Mouse (Mus musculus): ENCODE results near the gene Dnajb11. TPM values are rescaled to one million over a fixed set of nuclear protein-coding genes. Genes with fewer than 3 reads are reported as not detected.

Gene Dnajb11
- polyA plus RNA-seq, 1 experiment from 2014 or later: 122 TPM

- no peaks in the 10 kb centered on the region for H3K4me1 ChIP-seq (replicated peaks; ENCODE audit: control insufficient read depth, insufficient read depth, low read length)
- WGBS: 64% methylated on average over 10 of the region's 10 CpGs
- no peaks in the 10 kb centered on the region for H3K36me3 ChIP-seq (ENCODE audit: control insufficient read depth, insufficient read depth)
- H3K27me3 ChIP-seq (replicated peaks; ENCODE audit: control insufficient read depth, insufficient read depth, low read length): no peaks in the 10 kb centered on the region
- H3K9ac ChIP-seq (ENCODE audit: low read depth, low read length): no peak overlapping the region
- TF ChIP-seq CTCF (IDR thresholded peaks at IDR 0.05; ENCODE audit: low read depth): no peak
- no peaks in the 10 kb centered on the region for H3K9me3 ChIP-seq (ENCODE audit: control insufficient read depth)
- ATAC-seq: no peak
- H3K4me2 ChIP-seq (replicated peaks; ENCODE audit: low read depth): no peak overlapping the region
- no peak overlapping the region for H3K27ac ChIP-seq (ENCODE audit: low read depth, low read length)
- H3K4me3 ChIP-seq (ENCODE audit: low read depth, low read length): no peak overlapping the region
Measured at GRCm38 (mm10) chr16:22899866-22900570, 42.4 kb downstream of the Dnajb11 start.

- ATAC-seq: no peak
- Histone ChIP-seq H3K9ac (ENCODE audit: low read depth, low read length) (no peak overlapping the region), H3K9me3 (ENCODE audit: control insufficient read depth) (no peaks in the 10 kb centered on the region), H3K4me2 (replicated peaks; ENCODE audit: low read depth) (no peak overlapping the region), H3K4me1 (replicated peaks; ENCODE audit: control insufficient read depth, insufficient read depth, low read length) (no peaks in the 10 kb centered on the region), H3K27ac (ENCODE audit: low read depth, low read length) (no peak overlapping the region), H3K4me3 (ENCODE audit: low read depth, low read length) (no peak overlapping the region), H3K27me3 (replicated peaks; ENCODE audit: control insufficient read depth, insufficient read depth, low read length) (no peaks in the 10 kb centered on the region), H3K36me3 (ENCODE audit: control insufficient read depth, insufficient read depth) (no peaks in the 10 kb centered on the region)
- no peak for TF ChIP-seq CTCF (IDR thresholded peaks at IDR 0.05; ENCODE audit: low read depth)
- WGBS: 51% methylated on average over 3 of the region's 3 CpGs
Measured at GRCm38 (mm10) chr16:22901326-22901725, 43.7 kb downstream of the Dnajb11 start.

GRCm38 (mm10) chr16:22909290-22909689 is 51.6 kb downstream of the Dnajb11 start:
- 86% methylated on average over 6 of the region's 6 CpGs for WGBS
- no peak overlapping the region for H3K4me3 ChIP-seq (ENCODE audit: low read depth, low read length)
- no peak overlapping the region for H3K27ac ChIP-seq (ENCODE audit: low read depth, low read length)
- H3K27me3 ChIP-seq (replicated peaks; ENCODE audit: control insufficient read depth, insufficient read depth, low read length): no peaks in the 10 kb centered on the region
- no peak overlapping the region for H3K4me2 ChIP-seq (replicated peaks; ENCODE audit: low read depth)
- no peaks in the 10 kb centered on the region for H3K4me1 ChIP-seq (replicated peaks; ENCODE audit: control insufficient read depth, insufficient read depth, low read length)
- TF ChIP-seq CTCF (IDR thresholded peaks at IDR 0.05; ENCODE audit: low read depth): no peak
- H3K9ac ChIP-seq (ENCODE audit: low read depth, low read length): no peak overlapping the region
- ATAC-seq: no peak
- no peaks in the 10 kb centered on the region for H3K9me3 ChIP-seq (ENCODE audit: control insufficient read depth)
- no peaks in the 10 kb centered on the region for H3K36me3 ChIP-seq (ENCODE audit: control insufficient read depth, insufficient read depth)

- H3K9me3 ChIP-seq (ENCODE audit: control insufficient read depth): no peaks in the 10 kb centered on the region
- no peak overlapping the region for H3K9ac ChIP-seq (ENCODE audit: low read depth, low read length)
- no peak for TF ChIP-seq CTCF (IDR thresholded peaks at IDR 0.05; ENCODE audit: low read depth)
- H3K27ac ChIP-seq (ENCODE audit: low read depth, low read length): no peak overlapping the region
- H3K4me3 ChIP-seq (ENCODE audit: low read depth, low read length): no peak overlapping the region
- H3K36me3 ChIP-seq (ENCODE audit: control insufficient read depth, insufficient read depth): no peaks in the 10 kb centered on the region
- WGBS: 81% methylated on average over 3 of the region's 3 CpGs
- ATAC-seq: no peak
- no peaks in the 10 kb centered on the region for H3K4me1 ChIP-seq (replicated peaks; ENCODE audit: control insufficient read depth, insufficient read depth, low read length)
- H3K4me2 ChIP-seq (replicated peaks; ENCODE audit: low read depth): no peak overlapping the region
- no peaks in the 10 kb centered on the region for H3K27me3 ChIP-seq (replicated peaks; ENCODE audit: control insufficient read depth, insufficient read depth, low read length)
Measured at GRCm38 (mm10) chr16:22911986-22912385, 54.3 kb downstream of the Dnajb11 start.

- WGBS: 64% methylated on average over 6 of the region's 6 CpGs
- no peak overlapping the region for H3K9ac ChIP-seq (ENCODE audit: low read depth, low read length)
- no peak overlapping the region for H3K27ac ChIP-seq (ENCODE audit: low read depth, low read length)
- no peaks in the 10 kb centered on the region for H3K4me1 ChIP-seq (replicated peaks; ENCODE audit: control insufficient read depth, insufficient read depth, low read length)
- H3K9me3 ChIP-seq (ENCODE audit: control insufficient read depth): no peaks in the 10 kb centered on the region
- no peak for ATAC-seq
- TF ChIP-seq CTCF (IDR thresholded peaks at IDR 0.05; ENCODE audit: low read depth): no peak
- no peaks in the 10 kb centered on the region for H3K36me3 ChIP-seq (ENCODE audit: control insufficient read depth, insufficient read depth)
- H3K4me2 ChIP-seq (replicated peaks; ENCODE audit: low read depth): no peak overlapping the region
- no peak overlapping the region for H3K4me3 ChIP-seq (ENCODE audit: low read depth, low read length)
- no peaks in the 10 kb centered on the region for H3K27me3 ChIP-seq (replicated peaks; ENCODE audit: control insufficient read depth, insufficient read depth, low read length)
Measured at GRCm38 (mm10) chr16:22912886-22913285, 55.2 kb downstream of the Dnajb11 start.

- Histone ChIP-seq H3K9ac (ENCODE audit: low read depth, low read length) (no peak overlapping the region), H3K4me3 (ENCODE audit: low read depth, low read length) (no peak overlapping the region), H3K27me3 (replicated peaks; ENCODE audit: control insufficient read depth, insufficient read depth, low read length) (no peaks in the 10 kb centered on the region), H3K4me2 (replicated peaks; ENCODE audit: low read depth) (no peak overlapping the region), H3K27ac (ENCODE audit: low read depth, low read length) (no peak overlapping the region), H3K4me1 (replicated peaks; ENCODE audit: control insufficient read depth, insufficient read depth, low read length) (no peaks in the 10 kb centered on the region), H3K36me3 (ENCODE audit: control insufficient read depth, insufficient read depth) (no peaks in the 10 kb centered on the region), H3K9me3 (ENCODE audit: control insufficient read depth) (no peaks in the 10 kb centered on the region)
- no peak for TF ChIP-seq CTCF (IDR thresholded peaks at IDR 0.05; ENCODE audit: low read depth)
- no peak for ATAC-seq
Measured at GRCm38 (mm10) chr16:22914276-22914675, 56.6 kb downstream of the Dnajb11 start.

Data from intestine, postnatal 0 days (tissue).